Mouse (Mus musculus): ENCODE data around the gene Syne2. TPM values are rescaled to one million over a fixed set of nuclear protein-coding genes. Genes with fewer than 3 reads are reported as not detected.

The Syne2 gene
- 10 to 100 TPM; 27.9 to 28.1 TPM for total RNA-seq (2023)

DNA sequence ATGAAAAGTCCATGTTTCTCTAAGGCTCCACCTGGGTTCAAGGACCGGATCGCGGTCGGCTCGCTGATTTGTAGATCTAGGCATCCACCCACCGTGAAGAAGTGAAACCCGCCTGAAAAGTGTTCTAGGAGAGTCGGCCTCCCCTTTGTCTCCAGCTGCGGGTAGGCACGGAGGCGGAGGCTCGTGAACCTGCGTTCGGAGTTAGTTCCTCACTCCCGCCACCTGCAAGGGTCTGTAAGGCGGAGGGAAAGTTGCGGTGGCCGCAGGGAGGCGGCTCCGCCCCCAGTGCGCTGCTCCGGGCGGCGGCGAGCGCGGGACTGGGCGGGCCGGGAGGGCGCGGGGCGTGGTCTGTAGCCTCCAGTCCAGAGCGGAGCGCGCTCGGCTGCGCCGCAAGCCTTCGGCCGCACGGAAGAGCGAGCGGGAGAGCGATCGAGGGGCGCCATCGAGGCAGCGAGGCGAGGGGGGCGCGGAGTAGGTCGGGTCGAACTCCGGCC, at the start of gene Syne2:
Syne2 (plus strand) TSS at position 176 of the 494 bp plus-strand sequence.

Other genes with a start within 250 kb of the Syne2 start
- gene Ppp2r5e, start 221.9 kb upstream of the Syne2 start, total RNA-seq (2023) = 10 to 100 TPM; 59.4 to 62.0 TPM
- 1 to 10 TPM; 4.1 to 6.9 TPM for gene Wdr89, start 148.6 kb upstream of the Syne2 start, total RNA-seq (2023)
- gene Sgpp1, start 82.4 kb upstream of the Syne2 start, total RNA-seq (2023) = 10 to 100 TPM; 33.2 to 36.4 TPM

Data from B cell, adult 67 days (primary cell).